Mouse (Mus musculus): Measurements from ENCODE around the gene Cldn19.

DNA sequence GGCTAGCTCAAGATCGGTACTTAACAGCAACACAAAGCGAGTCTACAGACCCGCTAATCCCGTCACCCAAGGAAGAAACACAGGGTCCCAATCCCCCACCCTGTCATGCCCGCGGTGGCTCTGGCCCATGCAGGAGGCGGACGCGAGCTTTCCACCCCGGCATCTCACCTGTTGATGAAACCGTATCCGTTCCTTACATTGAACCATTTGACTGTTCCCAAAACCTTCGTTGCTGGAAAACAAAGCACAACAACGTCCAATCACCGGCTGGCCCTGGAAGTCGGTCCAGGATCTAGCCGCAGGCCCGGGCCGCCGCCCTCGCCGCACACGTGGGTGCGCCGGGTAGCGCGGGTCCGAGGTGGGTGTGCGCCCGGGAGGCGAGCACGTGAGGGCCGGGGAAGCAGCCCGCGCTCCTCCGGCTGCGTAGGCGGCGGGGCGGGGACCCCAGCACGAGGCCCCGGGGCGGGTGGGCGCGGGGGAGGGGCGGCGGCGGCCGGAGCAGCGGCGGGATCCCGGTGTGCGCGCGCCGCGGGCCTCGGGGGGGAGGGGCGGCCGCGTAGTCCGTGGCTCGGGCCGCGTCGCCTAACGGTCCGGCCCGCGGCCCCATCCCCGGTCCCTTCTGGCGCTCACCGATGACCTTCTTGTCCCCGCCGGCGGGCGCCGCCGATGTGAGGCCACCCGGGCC lies 38.5 kb downstream of the Cldn19 start:
- no peak for TF ChIP-seq CTCF (IDR thresholded peaks at IDR 0.05; ENCODE audit: extremely low read depth, insufficient read depth, low read length)
- TF ChIP-seq POLR2A (IDR thresholded peaks at IDR 0.05; ENCODE audit: extremely low read depth, insufficient read depth, low read length): no peak

All from cortical plate, adult 2 months (tissue).